Mouse (Mus musculus) midbrain, embryonic 13.5 days (tissue): ENCODE measurements at regions not wholly inside any gene's neighbourhood (a gene's known extent, or its start where the extent isn't known, plus 50 kb on each side); places are given as distances from the start of the nearest gene placed in this dataset.
"Not testable (repeated sequence)": the region's sequence is repeated elsewhere in the genome, so short reads cannot be mapped to it uniquely, and the experiment has no call there.

Experiments
- ATAC-seq: fragments of 200-750 bp; cut with Nextera tagmentation; 2 replicates; pipeline ENCODE4 v1.8.0; 2017; ENCODE audit warnings: mild to moderate bottlenecking, moderate TSS enrichment, moderate library complexity
- H3K27ac ChIP-seq: fragments of 300-500 bp; sonication (generic); 2 replicates; pipeline ENCODE4 v1.5.1; 2015; ENCODE audit warnings: inconsistent platforms, mild to moderate bottlenecking, moderate library complexity
- H3K27me3 ChIP-seq: fragments of 300-500 bp; sonication (generic); 2 replicates; pipeline ENCODE4 v1.6.1; 2015; ENCODE audit warnings: mild to moderate bottlenecking, inconsistent platforms
- H3K36me3 ChIP-seq: fragments of 300-500 bp; sonication (generic); 2 replicates; pipeline ENCODE4 v1.6.1; 2015; ENCODE audit warnings: mild to moderate bottlenecking, inconsistent platforms
- H3K4me1 ChIP-seq: fragments of 300-500 bp; sonication (generic); replicated peaks from 2 replicates; pipeline ENCODE4 v1.6.1; 2015; ENCODE audit warnings: inconsistent platforms
- H3K4me2 ChIP-seq: fragments of 300-500 bp; sonication (generic); replicated peaks from 2 replicates; pipeline ENCODE4 v1.6.1; 2015; ENCODE audit warnings: moderate library complexity, mild to moderate bottlenecking, inconsistent platforms
- H3K4me3 ChIP-seq: fragments of 300-500 bp; sonication (generic); replicated peaks from 2 replicates; pipeline ENCODE4 v1.5.1; 2015; ENCODE audit warnings: mild to moderate bottlenecking, inconsistent platforms
- H3K9ac ChIP-seq: fragments of 300-500 bp; sonication (generic); replicated peaks from 2 replicates; pipeline ENCODE4 v1.6.1; 2015; ENCODE audit warnings: mild to moderate bottlenecking, inconsistent platforms
- H3K9me3 ChIP-seq: fragments of 300-500 bp; sonication (generic); 2 replicates; pipeline ENCODE4 v1.6.1; 2016; ENCODE audit warnings: mild to moderate bottlenecking, inconsistent platforms
- WGBS: fragments of 180-500 bp; shearing (Covaris S2); methylation state at CpG from one replicate; pipeline ENCODE4 v1.1.7; 2015; 5-methylcytosine and 5-hydroxymethylcytosine counted together

DNA sequence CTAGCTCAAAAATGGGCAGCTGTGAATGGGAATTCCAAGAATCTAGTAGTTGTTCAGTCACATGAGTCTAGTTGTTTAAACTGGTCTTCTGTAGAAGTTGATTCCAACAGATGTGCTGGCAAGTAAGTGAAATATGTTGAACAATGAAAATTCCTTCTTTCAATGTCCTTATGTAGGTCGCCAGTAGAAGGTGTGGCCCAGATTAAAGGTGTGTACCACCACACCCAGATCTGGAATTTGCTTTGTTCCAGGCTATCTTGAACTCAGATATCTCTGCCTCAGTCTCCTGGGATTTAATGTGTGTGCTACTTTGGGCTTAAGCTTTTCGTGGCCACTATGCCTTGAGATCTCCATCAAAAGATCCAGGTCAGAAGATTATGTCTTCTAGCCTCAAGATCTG is 279.7 kb upstream of the Slc10a2 start:
- WGBS, result 86% methylated on average over 2 of the region's 2 CpGs
- Histone ChIP-seq H3K27ac (no peak overlapping the region), H3K27me3 (no peaks in the 10 kb centered on the region), H3K4me1 (no peaks in the 10 kb centered on the region), H3K9me3 (no peaks in the 10 kb centered on the region), H3K4me3 (no peak overlapping the region), H3K9ac (no peak overlapping the region), H3K4me2 (no peak overlapping the region), H3K36me3 (no peaks in the 10 kb centered on the region)
- no peak for ATAC-seq

DNA sequence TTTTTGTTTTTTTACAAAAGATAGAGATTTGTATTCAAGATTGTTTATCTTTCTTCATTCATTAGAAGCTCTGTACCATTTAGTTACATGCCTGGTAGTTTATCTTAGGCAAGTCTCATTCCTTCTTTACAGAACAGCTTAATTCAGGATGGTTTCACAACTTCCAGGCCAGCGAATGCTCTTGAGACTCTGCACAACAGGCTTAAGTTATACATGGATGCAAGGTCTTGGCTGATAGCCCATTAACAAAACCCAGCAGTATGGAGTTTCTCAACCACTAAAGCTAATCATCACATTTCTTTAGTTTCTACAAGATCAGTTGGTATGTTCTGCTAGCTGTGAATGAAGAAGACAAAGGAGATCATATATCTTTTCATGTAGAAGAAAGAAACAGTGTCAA is 272.9 kb upstream of the Slc10a2 start:
- H3K4me2 ChIP-seq, result no peak overlapping the region
- H3K27me3 ChIP-seq, result no peaks in the 10 kb centered on the region
- no peak overlapping the region for H3K9ac ChIP-seq
- WGBS, result 78% methylated on average over 1 of the region's 1 CpGs
- no peak overlapping the region for H3K4me3 ChIP-seq
- no peaks in the 10 kb centered on the region for H3K36me3 ChIP-seq
- ATAC-seq, result no peak
- no peaks in the 10 kb centered on the region for H3K9me3 ChIP-seq
- H3K27ac ChIP-seq, result no peak overlapping the region
- H3K4me1 ChIP-seq, result no peaks in the 10 kb centered on the region

DNA sequence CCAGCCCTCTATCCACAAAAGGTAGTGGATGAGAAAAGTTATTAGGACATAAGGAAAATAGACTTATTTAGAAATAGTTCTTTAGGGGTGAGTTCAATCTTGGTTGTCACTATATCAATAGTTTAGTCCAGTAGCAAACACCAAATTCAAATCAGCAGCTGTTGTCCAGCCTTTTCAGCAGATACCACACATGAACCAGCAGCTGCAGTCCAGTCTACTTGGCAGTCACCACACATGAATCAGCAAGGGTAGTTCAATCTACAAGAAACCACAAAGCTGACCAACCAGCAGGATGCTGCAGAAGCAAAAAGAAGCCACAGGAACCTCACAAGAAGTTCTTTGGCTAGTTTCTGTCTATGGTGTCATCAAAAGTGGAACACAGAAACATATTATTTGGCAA is 234.8 kb upstream of the Slc10a2 start:
- no peaks in the 10 kb centered on the region for H3K9me3 ChIP-seq
- no peak overlapping the region for H3K4me2 ChIP-seq
- no peak overlapping the region for H3K4me3 ChIP-seq
- no peaks in the 10 kb centered on the region for H3K36me3 ChIP-seq
- no peaks in the 10 kb centered on the region for H3K4me1 ChIP-seq
- H3K27me3 ChIP-seq, result no peaks in the 10 kb centered on the region
- ATAC-seq, result no peak
- H3K9ac ChIP-seq, result no peak overlapping the region
- H3K27ac ChIP-seq, result no peak overlapping the region

DNA sequence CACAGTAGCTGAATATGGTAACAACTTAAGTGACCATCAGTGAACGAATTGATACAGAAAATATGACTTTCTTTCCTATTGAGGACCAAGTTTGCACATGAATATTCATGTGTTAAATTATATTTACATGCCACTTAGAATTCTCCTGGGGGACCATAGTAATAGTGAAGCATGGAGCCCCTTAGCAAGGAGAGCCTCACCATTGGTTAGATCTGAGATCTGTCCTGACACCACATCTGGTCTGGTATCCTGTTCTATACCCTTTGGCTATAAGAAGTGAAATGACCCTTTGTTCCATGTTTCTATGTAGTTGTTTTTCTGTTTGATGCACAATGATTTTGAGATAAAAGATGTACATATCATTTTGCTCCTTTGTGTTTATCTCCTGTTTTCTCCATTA is 209.4 kb upstream of the Slc10a2 start:
- Histone ChIP-seq H3K9ac (no peak overlapping the region), H3K36me3 (no peaks in the 10 kb centered on the region), H3K27ac (no peak overlapping the region), H3K27me3 (no peaks in the 10 kb centered on the region), H3K9me3 (no peaks in the 10 kb centered on the region), H3K4me2 (no peak overlapping the region), H3K4me3 (no peak overlapping the region), H3K4me1 (no peaks in the 10 kb centered on the region)
- WGBS, result 82% methylated on average over 1 of the region's 1 CpGs
- no peak for ATAC-seq

DNA sequence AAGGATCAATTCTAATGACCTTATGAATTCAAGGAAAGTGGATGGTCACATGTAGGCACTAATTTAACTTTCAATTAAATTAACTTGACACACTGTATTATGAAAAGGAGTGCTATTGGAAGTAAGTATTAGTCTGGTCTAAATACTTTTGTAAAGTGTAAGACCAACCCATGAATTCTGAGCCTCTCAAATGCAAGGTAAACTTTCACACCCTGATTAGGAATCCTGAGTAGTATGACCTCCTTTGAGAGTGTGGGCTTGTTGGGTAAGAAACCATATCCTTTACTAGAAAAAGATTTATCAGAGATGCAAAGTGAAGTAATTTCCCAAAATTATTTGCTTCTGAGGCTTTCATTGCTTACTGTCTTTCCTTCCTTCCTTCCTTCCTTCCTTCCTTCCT is 194.8 kb upstream of the Slc10a2 start:
- Histone ChIP-seq H3K9me3 (no peaks in the 10 kb centered on the region), H3K27me3 (no peaks in the 10 kb centered on the region), H3K36me3 (no peaks in the 10 kb centered on the region), H3K4me3 (no peak overlapping the region), H3K4me1 (no peaks in the 10 kb centered on the region), H3K9ac (no peak overlapping the region), H3K4me2 (no peak overlapping the region), H3K27ac (no peak overlapping the region)
- no peak for ATAC-seq

DNA sequence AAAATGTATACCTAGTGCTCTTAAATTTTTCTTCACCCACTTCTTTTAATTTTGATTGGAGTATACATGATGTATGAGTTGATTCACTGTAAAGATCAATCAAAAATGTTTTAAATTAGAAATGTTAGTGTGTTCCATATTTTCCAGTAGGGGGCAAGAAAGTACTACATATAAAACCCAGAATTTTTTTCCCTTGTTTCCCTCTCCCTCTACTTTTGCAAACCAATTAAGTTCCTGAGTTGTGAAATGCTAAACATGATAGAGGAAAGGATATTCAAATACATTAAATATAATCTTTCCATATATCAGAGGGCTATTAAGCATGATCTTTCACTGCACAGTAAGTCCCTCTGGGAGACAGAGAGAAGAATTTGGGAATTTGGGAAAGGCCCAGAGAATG is 192.0 kb upstream of the Slc10a2 start:
- H3K4me1 ChIP-seq, result no peaks in the 10 kb centered on the region
- no peak overlapping the region for H3K4me2 ChIP-seq
- H3K9me3 ChIP-seq, result no peaks in the 10 kb centered on the region
- no peaks in the 10 kb centered on the region for H3K36me3 ChIP-seq
- no peak for ATAC-seq
- H3K27ac ChIP-seq, result no peak overlapping the region
- H3K4me3 ChIP-seq, result no peak overlapping the region
- no peak overlapping the region for H3K9ac ChIP-seq
- H3K27me3 ChIP-seq, result no peaks in the 10 kb centered on the region

DNA sequence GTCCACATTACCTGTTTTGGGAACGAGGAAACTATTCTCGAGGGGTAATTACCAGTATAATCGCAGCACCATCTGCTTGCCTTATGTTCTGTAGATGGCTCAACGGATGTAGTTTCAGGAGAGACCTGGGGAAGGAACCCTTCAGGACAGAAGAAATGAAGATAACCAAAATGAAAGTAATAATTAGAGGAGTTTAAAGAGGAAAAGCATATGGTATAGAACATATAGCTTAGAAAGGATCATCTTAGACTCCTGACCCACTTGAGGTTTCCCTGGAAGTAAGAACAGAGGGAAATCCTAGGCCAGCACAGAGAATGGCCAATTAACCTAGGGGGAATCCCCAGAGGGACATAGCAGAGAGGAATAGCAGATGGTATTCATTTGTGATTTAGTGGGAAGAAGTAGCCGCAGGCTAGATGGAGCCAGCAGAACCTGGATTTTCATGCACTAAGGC is 180.6 kb upstream of the Slc10a2 start:
- Histone ChIP-seq H3K27ac (no peak overlapping the region), H3K36me3 (no peaks in the 10 kb centered on the region), H3K27me3 (no peaks in the 10 kb centered on the region), H3K9ac (no peak overlapping the region), H3K4me1 (peaks cover 7% of the 10 kb centered on the region), H3K4me3 (no peak overlapping the region), H3K9me3 (no peaks in the 10 kb centered on the region), H3K4me2 (no peak overlapping the region)
- ATAC-seq, result peak; percentile 80
- WGBS, result 54% methylated on average over 5 of the region's 5 CpGs

DNA sequence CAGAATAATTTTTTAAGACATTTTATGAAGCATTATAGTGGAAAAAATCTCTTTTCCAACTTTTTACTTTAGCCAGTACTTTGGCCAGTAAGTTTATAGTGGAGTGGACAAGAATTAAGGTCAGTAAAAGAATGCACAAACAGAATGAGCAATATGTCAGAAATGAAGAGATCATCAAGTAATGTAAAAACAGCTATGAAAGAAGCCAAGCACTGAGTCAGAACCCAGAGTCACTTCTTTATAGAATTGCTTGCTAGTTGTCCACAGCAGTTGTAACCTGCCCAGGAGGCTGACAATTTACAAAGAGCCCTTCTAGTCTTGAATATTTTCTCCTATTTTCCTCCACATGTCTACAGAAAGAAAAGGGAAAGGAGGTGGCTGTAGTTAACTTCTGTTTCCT is 178.6 kb upstream of the Slc10a2 start:
- no peak overlapping the region for H3K27ac ChIP-seq

DNA sequence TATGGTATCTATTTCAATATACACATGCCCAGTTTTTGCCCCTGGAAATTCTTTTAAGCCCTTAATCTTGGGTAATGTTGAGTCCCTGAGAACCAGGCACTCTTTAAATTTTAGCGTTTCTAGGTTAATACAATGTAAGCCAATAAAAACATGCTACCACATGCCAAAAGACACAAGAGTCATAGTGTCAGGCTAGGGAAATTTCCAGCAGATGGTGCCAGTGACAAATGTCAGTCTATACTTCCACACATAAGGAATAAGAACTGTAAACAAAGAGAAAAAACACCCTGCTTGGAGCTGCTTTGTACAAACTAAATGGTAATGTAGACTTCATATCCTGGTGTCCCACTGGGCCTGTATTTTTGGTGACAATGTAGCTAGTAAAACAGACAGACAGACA is 157.2 kb upstream of the Slc10a2 start:
- Histone ChIP-seq H3K9ac (no peak overlapping the region), H3K9me3 (no peaks in the 10 kb centered on the region), H3K4me2 (no peak overlapping the region), H3K36me3 (no peaks in the 10 kb centered on the region), H3K27me3 (no peaks in the 10 kb centered on the region), H3K27ac (no peak overlapping the region), H3K4me3 (no peak overlapping the region), H3K4me1 (no peaks in the 10 kb centered on the region)
- ATAC-seq, result no peak
- WGBS, result 90% methylated on average over 1 of the region's 1 CpGs

More for the DNA sequence above, 178.6 kb upstream of the Slc10a2 start:
- Histone ChIP-seq H3K27me3 (no peaks in the 10 kb centered on the region), H3K9ac (no peak overlapping the region), H3K36me3 (no peaks in the 10 kb centered on the region), H3K4me1 (peaks cover 7% of the 10 kb centered on the region), H3K9me3 (no peaks in the 10 kb centered on the region), H3K4me3 (no peak overlapping the region), H3K4me2 (no peak overlapping the region)
- ATAC-seq, result no peak

DNA sequence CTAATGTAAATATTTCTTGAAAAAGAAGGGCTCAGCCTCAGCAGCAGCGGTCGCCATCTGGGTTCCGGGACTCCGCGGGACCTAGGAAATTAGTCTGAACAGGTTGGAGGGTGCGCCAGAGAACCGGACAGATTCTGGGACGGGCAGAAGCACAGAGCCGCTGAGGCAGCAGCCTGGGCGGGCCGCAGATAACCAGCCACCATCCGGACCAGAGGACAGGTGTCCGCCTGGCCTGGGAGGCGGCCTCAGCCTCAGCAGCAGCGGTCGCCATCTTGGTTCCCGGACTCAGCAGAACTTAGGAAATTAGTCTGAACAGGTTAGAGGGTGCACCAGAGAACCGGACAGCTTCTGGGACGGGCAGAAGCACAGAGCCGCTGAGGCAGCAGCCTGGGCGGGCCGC is 136.7 kb upstream of the Slc10a2 start:
- H3K27me3 ChIP-seq, ATAC-seq, H3K36me3 ChIP-seq, H3K27ac ChIP-seq, H3K4me2 ChIP-seq, H3K4me1 ChIP-seq, H3K9ac ChIP-seq, H3K4me3 ChIP-seq, H3K9me3 ChIP-seq: not testable (repeated sequence)
- WGBS, result 96% methylated on average over 22 of the region's 22 CpGs
